Mouse (Mus musculus) left cerebral cortex, adult 11 months (tissue): ENCODE data around the gene Pla2g2e.
A peak's percentile ranks its signal among the peaks of the same experiment; 100 is the strongest.
"Not testable (repeated sequence)": the region's sequence is repeated elsewhere in the genome, so short reads cannot be mapped to it uniquely, and the experiment has no call there.

Experiments used
- DNase-seq: peaks from one replicate; pipeline ENCODE4 v3.0.0; 2022; ENCODE audit warnings: low spot score

Gene Pla2g2e

GRCm38 (mm10) chr4:138882179-138882578 lies 4.4 kb downstream of the Pla2g2e start:
- no peak for DNase-seq

GRCm38 (mm10) chr4:138884261-138884660 lies 6.5 kb downstream of the Pla2g2e start:
- peak; percentile 80 for DNase-seq

GRCm38 (mm10) chr4:138889165-138889564 lies 11.4 kb downstream of the Pla2g2e start:
- DNase-seq: no peak

- no peak for DNase-seq
Measured at GRCm38 (mm10) chr4:138889635-138890034, 11.9 kb downstream of the Pla2g2e start.

- no peak for DNase-seq
Measured at GRCm38 (mm10) chr4:138892655-138893054, 14.9 kb downstream of the Pla2g2e start.

GRCm38 (mm10) chr4:138893789-138894188 lies 16.0 kb downstream of the Pla2g2e start:
- not testable (repeated sequence) for DNase-seq

- no peak for DNase-seq
Measured at GRCm38 (mm10) chr4:138899361-138899760, 21.6 kb downstream of the Pla2g2e start.

GRCm38 (mm10) chr4:138905624-138906337 lies 28.0 kb downstream of the Pla2g2e start:
- DNase-seq: no peak

- DNase-seq: no peak
Measured at GRCm38 (mm10) chr4:138913141-138913787, 35.5 kb downstream of the Pla2g2e start.

GRCm38 (mm10) chr4:138913797-138914196 lies 36.1 kb downstream of the Pla2g2e start, which contains the start of gene Otud3:
TSS of gene Otud3 (minus strand) at chr4:138913945.
- peak; percentile 93 for DNase-seq

GRCm38 (mm10) chr4:138917282-138917681 lies 39.5 kb downstream of the Pla2g2e start:
- DNase-seq: no peak

GRCm38 (mm10) chr4:138921254-138922130 lies 43.8 kb downstream of the Pla2g2e start:
- DNase-seq: no peak

- DNase-seq: peak; percentile 93
Measured at GRCm38 (mm10) chr4:138922131-138922459, 44.4 kb downstream of the Pla2g2e start.

- no peak for DNase-seq
Measured at GRCm38 (mm10) chr4:138925561-138925960, 47.8 kb downstream of the Pla2g2e start.
